12 mouse cellular contexts compared by ENCODE assay signal in the genomic region with DNA sequence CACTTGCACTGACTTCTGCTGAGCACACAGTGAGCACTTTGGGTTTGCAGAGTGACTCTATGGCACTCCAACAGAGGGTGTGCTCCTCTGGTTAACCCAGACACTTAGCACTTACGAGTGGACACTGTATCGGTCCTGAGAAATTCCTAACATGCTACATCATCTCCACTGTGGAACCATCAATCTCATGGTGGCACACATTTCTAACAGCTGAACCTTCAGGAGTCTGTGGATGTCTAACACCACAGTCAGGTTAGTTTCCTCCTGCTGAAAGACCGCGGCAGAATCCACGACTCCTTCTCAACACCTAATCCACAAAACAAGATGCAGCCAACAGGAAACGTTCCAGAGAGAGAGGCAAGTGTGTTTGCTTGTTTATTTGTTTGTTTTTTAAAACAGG. TPM values are rescaled to one million over a fixed set of nuclear protein-coding genes. Genes with fewer than 3 reads are reported as not detected.
"Had no signal": no experiment of that assay in that cellular context is flagged by ENCODE, and none has a peak within 500 bp of the region (broad histone marks: within the 10 kb centered on the region; RNA-seq: fewer than 3 reads in every experiment).

No protein-coding gene starts in this region.

- H3K9me3 ChIP-seq: kidney, embryonic 15.5 days; limb, embryonic 10.5 days; liver, embryonic 15.5 days; megakaryocyte, embryonic 14.5 days; neural tube, embryonic 15.5 days had no signal

- H3K4me2 ChIP-seq: kidney, embryonic 15.5 days; liver, embryonic 11.5 days; liver, embryonic 15.5 days; neural tube, embryonic 15.5 days had no signal

- H3K27me3 ChIP-seq: kidney, embryonic 15.5 days; liver, embryonic 15.5 days; megakaryocyte, embryonic 14.5 days; neural tube, embryonic 15.5 days had no signal

- H3K27ac ChIP-seq: kidney, embryonic 15.5 days; limb, embryonic 10.5 days; liver, embryonic 15.5 days; macrophage had no signal

- ATAC-seq: lung, postnatal 0 days had no signal

- H3K4me3 ChIP-seq: kidney, embryonic 15.5 days; limb, embryonic 10.5 days; liver, embryonic 15.5 days; megakaryocyte, embryonic 14.5 days; neural tube, embryonic 15.5 days had no signal

- DNase-seq: kidney, adult 11 months; kidney, postnatal 14 days; lung, adult 2 months; right cerebral cortex, postnatal 25 days had no signal

- H3K9ac ChIP-seq: kidney, embryonic 15.5 days; liver, embryonic 15.5 days; neural tube, embryonic 15.5 days had no signal

RNA-seq across cellular contexts. Expression of gene Tesc, which starts 51.0 kb away (rescaled TPM):
- polyA plus RNA-seq: macrophage had no signal
